Mouse (Mus musculus) testis, adult 2 months (tissue): ENCODE data around the gene Gm20696.

Experiments used
- CTCF ChIP-seq: fragments of 200-500 bp; IDR thresholded peaks from 2 replicates; pipeline ENCODE4 v1.5.1; 2012; ENCODE audit warnings: low read depth, mild to moderate bottlenecking, inconsistent platforms, low read length, moderate library complexity; ENCODE audit not compliant: control insufficient read depth, insufficient read depth, insufficient replicate concordance
- POLR2A ChIP-seq: fragments of 200-500 bp; IDR thresholded peaks from 2 replicates; pipeline ENCODE4 v1.6.1; 2012; ENCODE audit warnings: low read depth, mild to moderate bottlenecking, inconsistent platforms, low read length, moderate library complexity; ENCODE audit not compliant: control insufficient read depth

DNA sequence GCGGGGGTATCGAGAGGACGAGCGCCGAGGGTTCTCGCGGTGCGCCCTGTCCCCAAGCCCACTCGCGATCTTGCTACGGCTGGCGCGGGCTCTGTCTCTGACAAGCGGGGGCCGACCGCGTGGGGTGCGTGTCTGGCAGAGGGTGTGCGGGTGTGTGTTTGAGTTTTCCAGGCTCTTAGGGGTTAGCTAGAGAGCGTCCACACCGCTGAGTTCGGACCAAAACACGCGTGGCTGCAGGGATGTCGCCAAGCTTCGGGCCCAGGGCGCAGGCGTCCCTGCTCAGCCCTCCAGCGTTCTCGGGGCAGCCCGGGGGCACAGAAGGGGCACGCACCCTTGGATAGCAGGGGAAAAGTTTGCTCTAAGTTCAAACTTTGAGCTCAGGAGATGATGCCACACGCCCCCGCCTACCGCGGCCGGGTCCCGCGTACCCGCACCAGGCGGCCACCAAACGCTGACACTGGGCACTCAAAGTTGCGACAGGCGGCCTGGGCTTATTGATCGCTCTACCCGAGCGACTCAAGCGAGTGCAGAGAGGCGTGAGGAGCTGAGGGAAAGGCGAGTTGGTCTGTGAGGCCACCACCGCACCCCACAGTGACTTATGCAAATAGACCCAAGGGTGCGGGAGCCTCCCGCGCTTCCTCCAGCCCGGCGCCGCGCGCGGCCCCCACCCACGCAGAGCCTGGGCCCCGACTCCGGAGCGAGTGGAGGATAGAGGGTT, 144.8 kb downstream of the Gm20696 start:
- TF ChIP-seq POLR2A (no peak), CTCF (no peak)
